8 mouse cellular contexts compared by ENCODE assay signal in genomic region chr2:155583927-155584530, GRCm38 (mm10). TPM values are rescaled to one million over a fixed set of nuclear protein-coding genes. Genes with fewer than 3 reads are reported as not detected.
DNase-seq lines count a peak whose midpoint lies in the region; ATAC-seq and TF ChIP-seq lines count a peak whose summit lies in the region.

No protein-coding gene starts in this region.

- H3K4me2 ChIP-seq in midbrain, embryonic 15.5 days = no peak overlapping the region

- no peak overlapping the region for H3K27ac ChIP-seq in midbrain, embryonic 10.5 days (replicated peaks)
- no peak overlapping the region for H3K27ac ChIP-seq in midbrain, embryonic 15.5 days

- H3K9me3 ChIP-seq in midbrain, embryonic 10.5 days (replicated peaks) = no peaks in the 10 kb centered on the region
- H3K9me3 ChIP-seq in midbrain, embryonic 15.5 days = no peaks in the 10 kb centered on the region

- intact Hi-C loops in heart, postnatal 36 days (cut with DNase I) = loop anchor here (1.0 kb wide), 1 partner anchor 68 kb away; no protein-coding TSS in a partner anchor

- in situ Hi-C loops in Patski (cut with MboI; ENCODE audit: low pct_unique_long_range_greater_than_20kb) = no loop called here

- H3K36me3 ChIP-seq in midbrain, embryonic 10.5 days = no peaks in the 10 kb centered on the region
- no peaks in the 10 kb centered on the region for H3K36me3 ChIP-seq in midbrain, embryonic 15.5 days (replicated peaks)

- no peaks in the 10 kb centered on the region for H3K27me3 ChIP-seq in midbrain, embryonic 10.5 days (ENCODE audit: low read depth, poor library complexity, severe bottlenecking)
- no peaks in the 10 kb centered on the region for H3K27me3 ChIP-seq in midbrain, embryonic 15.5 days (replicated peaks)
- H3K27me3 ChIP-seq in Patski = no peaks in the 10 kb centered on the region

- DNase-seq in midbrain, embryonic 10.5 days (ENCODE audit: low spot score) = peak; percentile 58
- no peak for DNase-seq in Patski (ENCODE audit: low read depth, low spot score)
- DNase-seq in heart, postnatal 36 days = peak; percentile 61 to 74
- peak; percentile 53 to 72 for DNase-seq in left cerebral cortex, adult 18-20 months (ENCODE audit: low spot score in 2 of 2)
- DNase-seq in thymus, postnatal 0 days (ENCODE audit: low spot score) = peak; percentile 60

- no peak overlapping the region for H3K9ac ChIP-seq in midbrain, embryonic 15.5 days

- peaks cover 18% of the 10 kb centered on the region for H3K4me1 ChIP-seq in midbrain, embryonic 10.5 days
- no peaks in the 10 kb centered on the region for H3K4me1 ChIP-seq in midbrain, embryonic 15.5 days

- ATAC-seq in midbrain, embryonic 15.5 days (replicated peaks) = no peak
- ATAC-seq in Patski = peak; percentile 44
- ATAC-seq in common myeloid progenitor, adult 5-6 weeks (replicated peaks; ENCODE audit: low read depth, poor library complexity, severe bottlenecking) = peak; percentile 85
- ATAC-seq in megakaryocyte-erythroid progenitor cell, adult 5-6 weeks (replicated peaks; ENCODE audit: low FRiP score, low TSS enrichment, poor library complexity, severe bottlenecking) = peak; percentile 73; the same call in 1 of the 2 replicates

- peak; percentile 96 for TF ChIP-seq CTCF in Patski (IDR thresholded peaks at IDR 0.05)

- WGBS in midbrain, embryonic 10.5 days = 45% methylated on average over 5 of the region's 5 CpGs
- 41% methylated on average over 5 of the region's 5 CpGs for WGBS in midbrain, embryonic 15.5 days

- CTCF ChIA-PET in Patski (lab: Charles Lee) = interaction anchor here (0.6 to 4.3 kb wide), 17 partner anchors 8 to 72 kb away, joined by 3 to 40 read pairs (median 3); partner anchors contain the start of genes Acss2, Ggt7, Gss and Myh7b

- POLR2A ChIA-PET in Patski (lab: Charles Lee) = interaction anchor here (0.6 to 1.5 kb wide), 3 partner anchors 29 to 182 kb away, joined by 3 to 7 read pairs (median 4); no protein-coding TSS in a partner anchor

- H3K4me3 ChIP-seq in midbrain, embryonic 10.5 days = no peak overlapping the region
- H3K4me3 ChIP-seq in midbrain, embryonic 15.5 days = no peak overlapping the region

RNA-seq across cellular contexts. Expression of gene Gss, which starts 8.6 kb away (rescaled TPM):
- polyA plus RNA-seq in midbrain, embryonic 10.5 days (2016; fragmentation: Nextera tagmentation; extraction: Ambion mirVana) = 19.6 and 22.1 TPM in 2 replicates
- polyA plus RNA-seq in midbrain, embryonic 15.5 days (2015; fragmentation: Nextera tagmentation; extraction: Ambion mirVana) = 15.3 and 16.3 TPM in 2 replicates
- 43.2 TPM for polyA plus RNA-seq in Patski (2021)
- total RNA-seq in common myeloid progenitor, adult 5-6 weeks (2017) = 18.4 and 22.5 TPM in 2 replicates
- 10 to 100 TPM; 14.8 to 16.9 TPM for total RNA-seq in heart, postnatal 36 days (2021)
- 10 to 100 TPM; 13.1 to 14.0 TPM for total RNA-seq in left cerebral cortex, adult 18-20 months (2021)
- total RNA-seq in megakaryocyte-erythroid progenitor cell, adult 5-6 weeks (2014; fragmentation: Nextera tagmentation) = 20.2 and 27.0 TPM in 2 replicates
- 18.9 and 23.2 TPM in 2 replicates for total RNA-seq in megakaryocyte-erythroid progenitor cell, adult 5-6 weeks (2017)
- 29.4 and 33.8 TPM in 2 replicates for polyA plus RNA-seq in thymus, postnatal 0 days (2015; fragmentation: Nextera tagmentation; extraction: Ambion mirVana)

RNA-seq across cellular contexts. Expression of gene Myh7b, which starts 27.0 kb away (rescaled TPM):
- polyA plus RNA-seq in midbrain, embryonic 10.5 days (2016; fragmentation: Nextera tagmentation; extraction: Ambion mirVana) = 0.53 and 0.60 TPM in 2 replicates
- polyA plus RNA-seq in midbrain, embryonic 15.5 days (2015; fragmentation: Nextera tagmentation; extraction: Ambion mirVana) = 0.64 and 1.2 TPM in 2 replicates
- polyA plus RNA-seq in Patski (2021) = 0.19 TPM
- total RNA-seq in common myeloid progenitor, adult 5-6 weeks (2017) = 0.05 TPM in 1 of 2 replicates, not detected in the other
- total RNA-seq in heart, postnatal 36 days (2021) = 10 to 100 TPM; 25.3 to 30.2 TPM
- total RNA-seq in left cerebral cortex, adult 18-20 months (2021) = 1 to 10 TPM; 5.0 to 6.7 TPM
- not detected in 2 replicates for total RNA-seq in megakaryocyte-erythroid progenitor cell, adult 5-6 weeks (2014; fragmentation: Nextera tagmentation)
- not detected in 2 replicates for total RNA-seq in megakaryocyte-erythroid progenitor cell, adult 5-6 weeks (2017)
- 0.17 and 0.18 TPM in 2 replicates for polyA plus RNA-seq in thymus, postnatal 0 days (2015; fragmentation: Nextera tagmentation; extraction: Ambion mirVana)
